Mouse (Mus musculus) small intestine, adult 2 months (tissue): ENCODE data around the gene Ugt1a6b.

Source experiments
- CTCF ChIP-seq: fragments of 200-500 bp; IDR thresholded peaks from 2 replicates; pipeline ENCODE4 v1.5.1; 2012; ENCODE audit warnings: low read depth, mild to moderate bottlenecking, control low read depth, inconsistent platforms, low read length, moderate library complexity, mixed read lengths; ENCODE audit not compliant: insufficient replicate concordance, insufficient read length; ENCODE audit errors: extremely low read depth
- POLR2A ChIP-seq: fragments of 200-500 bp; IDR thresholded peaks from 2 replicates; pipeline ENCODE4 v1.6.1; 2012; ENCODE audit warnings: low read depth, mild to moderate bottlenecking, control low read depth, inconsistent platforms, low read length, moderate library complexity

DNA sequence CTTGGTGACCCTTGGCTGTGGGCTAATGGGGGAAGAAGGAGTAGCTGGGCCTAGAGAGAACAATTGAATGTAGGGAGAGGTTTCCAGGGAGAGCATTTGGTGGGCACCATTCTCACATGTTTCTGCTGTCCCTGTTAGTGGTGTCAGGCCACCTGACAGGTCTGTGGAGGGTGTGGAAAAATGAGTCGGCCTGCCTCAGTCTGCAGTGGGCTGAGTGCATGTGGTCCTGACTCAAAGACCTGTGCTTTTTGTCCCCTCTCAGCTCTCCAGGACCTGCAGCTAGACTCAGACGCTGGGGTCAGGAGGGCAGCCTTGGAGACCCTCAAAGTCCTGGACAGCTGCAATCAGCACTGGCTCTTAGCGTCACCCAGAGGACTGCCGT, 156.6 kb downstream of the Ugt1a6b start:
- TF ChIP-seq POLR2A (no peak), CTCF (no peak)
